Mouse (Mus musculus) heart, postnatal 0 days (tissue): ENCODE results near the gene Upf2.
A peak's percentile ranks its signal among the peaks of the same experiment; 100 is the strongest.

Experiments used
- CTCF ChIP-seq: IDR thresholded peaks from 2 replicates; pipeline ENCODE4 v1.5.1; 2016; ENCODE audit warnings: antibody characterized with exemption, control low read depth, low read depth
- EP300 ChIP-seq: IDR thresholded peaks from 2 replicates; pipeline ENCODE4 v1.6.1; 2016; ENCODE audit warnings: antibody characterized with exemption, low read depth

- TF ChIP-seq CTCF = peak; percentile 59
- TF ChIP-seq EP300 = no peak
Measured at GRCm38 (mm10) chr2:5995538-5995937, 44.3 kb downstream of the Upf2 start.
